In the genomic region with DNA sequence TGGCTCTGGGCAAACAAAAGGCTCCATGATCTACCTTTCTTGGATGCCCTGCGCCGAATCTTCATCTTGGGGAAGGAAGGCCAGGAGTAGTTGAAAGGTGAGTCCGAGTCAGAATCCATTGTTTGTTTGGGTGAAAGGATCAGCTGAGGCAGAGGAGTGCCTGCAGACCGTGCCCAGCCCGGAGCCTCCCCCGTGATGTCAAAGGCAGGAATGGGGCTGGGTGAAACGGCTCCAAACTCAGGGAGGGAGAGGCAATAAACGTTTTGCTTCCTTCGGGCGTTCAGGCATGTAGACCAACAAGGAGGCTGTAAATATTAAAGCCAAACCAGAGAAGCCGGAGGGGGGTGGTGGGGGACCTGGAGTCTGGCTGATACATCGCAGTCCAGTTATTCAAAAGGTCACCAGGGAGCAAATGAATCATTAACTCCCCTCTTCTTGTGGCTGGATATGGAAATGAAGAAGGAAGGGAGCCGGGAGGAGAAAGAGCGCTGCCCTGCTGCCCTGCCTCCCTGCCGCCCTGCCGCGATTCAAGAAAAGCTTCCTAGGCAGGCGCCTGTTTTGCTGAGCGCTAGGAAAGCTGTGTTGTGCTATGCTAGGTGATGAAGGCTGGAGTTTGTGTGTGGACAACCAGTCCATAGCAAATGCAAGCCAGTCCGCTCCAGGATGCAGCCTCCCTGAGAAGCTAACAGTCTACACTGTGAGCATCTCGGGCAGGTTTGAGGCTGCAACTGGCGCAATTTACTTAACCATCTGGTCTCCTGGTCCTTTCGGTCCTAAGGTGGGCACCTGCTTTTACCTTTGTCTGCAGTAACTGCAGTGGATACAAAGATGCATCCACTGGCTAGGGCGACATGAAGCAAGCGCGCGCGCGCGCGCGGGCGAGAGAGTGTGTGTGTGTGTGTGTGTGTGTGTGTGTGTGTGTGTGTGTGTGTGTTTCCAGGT, we compare ENCODE assay signal across 7 mouse cellular contexts.
A peak's percentile ranks its signal among the peaks of the same experiment; 100 is the strongest.
DNase-seq lines count a peak whose midpoint lies in the region; ATAC-seq and TF ChIP-seq lines count a peak whose summit lies in the region.

No protein-coding gene starts in this region.

- no peaks in the 10 kb centered on the region for H3K36me3 ChIP-seq in testis, adult 2 months (ENCODE audit: control insufficient read depth, insufficient read depth, low read length)
- H3K36me3 ChIP-seq in forebrain, embryonic 14.5 days (ENCODE audit: control insufficient read depth, insufficient read depth, low read length) = no peaks in the 10 kb centered on the region
- no peaks in the 10 kb centered on the region for H3K36me3 ChIP-seq in midbrain, embryonic 13.5 days

- peak overlapping the region; percentile 28 for H3K4me3 ChIP-seq in testis, adult 2 months (ENCODE audit: control insufficient read depth, low read depth, low read length)
- peak overlapping the region; percentile 43 for H3K4me3 ChIP-seq in forebrain, embryonic 14.5 days (ENCODE audit: low read depth, low read length)
- peak overlapping the region; percentile 48 for H3K4me3 ChIP-seq in midbrain, embryonic 13.5 days (replicated peaks)

- TF ChIP-seq CTCF in testis, adult 2 months (IDR thresholded peaks at IDR 0.05; ENCODE audit: control insufficient read depth, insufficient read depth, insufficient replicate concordance, low read depth, low read length) = no peak

- no peak for TF ChIP-seq POLR2A in testis, adult 2 months (IDR thresholded peaks at IDR 0.05; ENCODE audit: control insufficient read depth, low read depth, low read length)

- no peaks in the 10 kb centered on the region for H3K27me3 ChIP-seq in testis, adult 2 months (ENCODE audit: control insufficient read depth, insufficient read depth, low read length)
- no peaks in the 10 kb centered on the region for H3K27me3 ChIP-seq in forebrain, embryonic 14.5 days (replicated peaks; ENCODE audit: control insufficient read depth, insufficient read depth, low read length)
- peaks cover 11% of the 10 kb centered on the region for H3K27me3 ChIP-seq in midbrain, embryonic 13.5 days

- H3K4me2 ChIP-seq in forebrain, embryonic 14.5 days (ENCODE audit: low read length) = peak overlapping the region; percentile 92
- H3K4me2 ChIP-seq in midbrain, embryonic 13.5 days (replicated peaks) = peak overlapping the region; percentile 83

- DNase-seq in testis, postnatal 14 days (ENCODE audit: low spot score) = no peak
- peak; percentile 51 for DNase-seq in forebrain, embryonic 14.5 days (ENCODE audit: low spot score)
- DNase-seq in kidney, postnatal 14 days = peak; percentile 91
- DNase-seq in adrenal gland, postnatal 25 days = no peak
- DNase-seq in left cerebral cortex, adult 8-10 months (ENCODE audit: low spot score in 2 of 2) = no peak

- 3% methylated on average over 33 of the region's 33 CpGs for WGBS in forebrain, embryonic 14.5 days
- 5% methylated on average over 33 of the region's 33 CpGs for WGBS in midbrain, embryonic 13.5 days

- ATAC-seq in forebrain, embryonic 14.5 days = peak; percentile 65; the same call in 1 of the 2 replicates
- ATAC-seq in midbrain, embryonic 13.5 days = peak; percentile 65

- H3K9ac ChIP-seq in forebrain, embryonic 14.5 days (ENCODE audit: low read length) = peak overlapping the region; percentile 65
- peak overlapping the region; percentile 68 for H3K9ac ChIP-seq in midbrain, embryonic 13.5 days (replicated peaks)

- H3K27ac ChIP-seq in testis, adult 2 months (ENCODE audit: control insufficient read depth, insufficient read depth, low read depth, low read length) = no peak overlapping the region
- H3K27ac ChIP-seq in forebrain, embryonic 14.5 days (ENCODE audit: low read depth, low read length) = no peak overlapping the region; the same call in 1 of the 2 replicates
- peak overlapping the region; percentile 74 for H3K27ac ChIP-seq in midbrain, embryonic 13.5 days

- no peaks in the 10 kb centered on the region for H3K9me3 ChIP-seq in forebrain, embryonic 14.5 days (replicated peaks; ENCODE audit: control insufficient read depth, low read length)
- no peaks in the 10 kb centered on the region for H3K9me3 ChIP-seq in midbrain, embryonic 13.5 days

- peaks cover 5% of the 10 kb centered on the region; the same call in 1 of the 2 replicates for H3K4me1 ChIP-seq in testis, adult 2 months (ENCODE audit: control insufficient read depth, insufficient read depth, low read length)
- H3K4me1 ChIP-seq in forebrain, embryonic 14.5 days (ENCODE audit: control insufficient read depth, insufficient read depth, low read length) = peaks cover 2% of the 10 kb centered on the region; the same call in 1 of the 2 replicates
- H3K4me1 ChIP-seq in midbrain, embryonic 13.5 days (replicated peaks) = peaks cover 17% of the 10 kb centered on the region

Comparison
In these comparisons a context has a peak if more than half of its experiments do, and no peak if none do; other contexts are left out.
1. DNase-seq: peak in forebrain, embryonic 14.5 days (single experiment) and kidney, postnatal 14 days (single experiment); none in testis, postnatal 14 days (single experiment), adrenal gland, postnatal 25 days (single experiment) and left cerebral cortex, adult 8-10 months (0 of 2).
2. Peak in every context shown above with its lines, with median percentiles within 50 percentile points of each other: H3K4me3 ChIP-seq.